Mouse (Mus musculus): ENCODE measurements at regions not wholly inside any gene's neighbourhood (a gene's known extent, or its start where the extent isn't known, plus 50 kb on each side); places are given as distances from the start of the nearest gene placed in this dataset.

GRCm38 (mm10) chr3:27765929-27766328, 54.8 kb upstream of the Fndc3b start:
- no peak for TF ChIP-seq ZC3H11A (IDR thresholded peaks at IDR 0.05; ENCODE audit: low read depth, low read length)
- no peak for TF ChIP-seq CTCF (conservative IDR thresholded peaks at IDR 0.05 in 1 of 2, IDR thresholded peaks at IDR 0.05 in 1 of 2; ENCODE audit: low read depth in 2 of 2, low read length in 2 of 2)
